Comparison of ENCODE assay signal across 8 mouse cellular contexts in the genomic region with DNA sequence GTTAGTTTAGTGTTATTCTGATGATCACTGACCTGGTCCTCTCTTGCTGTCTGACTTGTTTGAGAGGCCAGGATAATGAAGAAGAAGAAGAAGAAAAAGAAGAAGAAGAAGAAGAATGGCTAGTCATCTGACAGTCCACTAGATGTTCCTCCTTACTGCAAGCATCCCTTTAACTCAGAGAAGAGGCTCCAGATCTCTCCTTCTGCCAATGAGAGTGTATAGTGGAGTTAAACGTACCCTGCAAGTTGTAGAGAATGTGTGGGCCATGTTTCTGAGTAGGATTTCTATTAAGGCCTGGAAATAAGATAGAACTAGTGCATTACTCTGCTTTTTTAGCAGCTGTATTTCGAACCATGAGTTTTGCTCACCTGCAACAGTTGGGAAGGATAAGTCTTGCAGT. TPM values are rescaled to one million over a fixed set of nuclear protein-coding genes. Genes with fewer than 3 reads are reported as not detected.
DNase-seq lines count a peak whose midpoint lies in the region; ATAC-seq lines count a peak whose summit lies in the region.

No protein-coding gene starts in this region.

- H3K36me3 ChIP-seq in lung, embryonic 16.5 days (ENCODE audit: control insufficient read depth, insufficient read depth, low read length), result 0 out of 2 replicates have a peak, but pooled peaks cover 2% of the 10 kb centered on the region
- H3K36me3 ChIP-seq in embryonic facial prominence, embryonic 14.5 days (ENCODE audit: control insufficient read depth, insufficient read depth, low read length), result peaks cover 24% of the 10 kb centered on the region
- peaks cover 36% of the 10 kb centered on the region for H3K36me3 ChIP-seq in limb, embryonic 10.5 days
- H3K36me3 ChIP-seq in stomach, embryonic 14.5 days (ENCODE audit: control insufficient read depth, insufficient read depth, low read length), result peaks cover 2% of the 10 kb centered on the region; the same call in 1 of the 2 replicates

- H3K4me1 ChIP-seq in lung, embryonic 16.5 days (replicated peaks; ENCODE audit: control insufficient read depth, insufficient read depth, low read length), result peaks cover 10% of the 10 kb centered on the region
- peaks cover 14% of the 10 kb centered on the region for H3K4me1 ChIP-seq in embryonic facial prominence, embryonic 14.5 days (ENCODE audit: control insufficient read depth, insufficient read depth, low read length)
- H3K4me1 ChIP-seq in limb, embryonic 10.5 days, result peaks cover 24% of the 10 kb centered on the region
- peaks cover 9% of the 10 kb centered on the region; the same call in 1 of the 2 replicates for H3K4me1 ChIP-seq in stomach, embryonic 14.5 days (ENCODE audit: control insufficient read depth, insufficient read depth, low read length)

- peak overlapping the region; percentile 100 for H3K9ac ChIP-seq in lung, embryonic 16.5 days (ENCODE audit: low read length)
- H3K9ac ChIP-seq in embryonic facial prominence, embryonic 14.5 days (ENCODE audit: low read depth, low read length), result peak overlapping the region; percentile 100
- peak overlapping the region; percentile 100 for H3K9ac ChIP-seq in stomach, embryonic 14.5 days (replicated peaks; ENCODE audit: low read depth, low read length)

- no peak for ATAC-seq in lung, embryonic 16.5 days (ENCODE audit: low read depth)
- no peak for ATAC-seq in embryonic facial prominence, embryonic 14.5 days (ENCODE audit: low read depth)
- ATAC-seq in stomach, embryonic 14.5 days (ENCODE audit: insufficient number of reproducible peaks, insufficient read depth, low FRiP score, low read depth), result no peak

- 40% methylated on average over 2 of the region's 2 CpGs for WGBS in lung, embryonic 16.5 days
- 47% methylated on average over 2 of the region's 2 CpGs for WGBS in embryonic facial prominence, embryonic 14.5 days
- WGBS in limb, embryonic 10.5 days, result 66% methylated on average over 2 of the region's 2 CpGs
- 42% methylated on average over 2 of the region's 2 CpGs for WGBS in stomach, embryonic 14.5 days

- H3K4me2 ChIP-seq in lung, embryonic 16.5 days (ENCODE audit: low read depth, low read length), result peak overlapping the region; percentile 85
- peak overlapping the region; percentile 69 for H3K4me2 ChIP-seq in embryonic facial prominence, embryonic 14.5 days (ENCODE audit: low read depth, low read length)
- H3K4me2 ChIP-seq in stomach, embryonic 14.5 days (replicated peaks; ENCODE audit: low read depth, low read length), result peak overlapping the region; percentile 89

- H3K9me3 ChIP-seq in lung, embryonic 16.5 days (ENCODE audit: control insufficient read depth, low read length), result no peaks in the 10 kb centered on the region
- H3K9me3 ChIP-seq in embryonic facial prominence, embryonic 14.5 days (ENCODE audit: control insufficient read depth, low read length), result no peaks in the 10 kb centered on the region
- no peaks in the 10 kb centered on the region for H3K9me3 ChIP-seq in limb, embryonic 10.5 days (replicated peaks)
- H3K9me3 ChIP-seq in stomach, embryonic 14.5 days (ENCODE audit: control insufficient read depth, low read depth, low read length), result no peaks in the 10 kb centered on the region

- H3K4me3 ChIP-seq in lung, embryonic 16.5 days (ENCODE audit: low read length), result peak overlapping the region; percentile 98
- H3K4me3 ChIP-seq in embryonic facial prominence, embryonic 14.5 days (ENCODE audit: low read depth, low read length), result peak overlapping the region; percentile 93
- H3K4me3 ChIP-seq in limb, embryonic 10.5 days, result peak overlapping the region; percentile 99
- peak overlapping the region; percentile 98 for H3K4me3 ChIP-seq in stomach, embryonic 14.5 days (ENCODE audit: low read depth, low read length)

- H3K27ac ChIP-seq in lung, embryonic 16.5 days (ENCODE audit: low read length), result 0 out of 2 replicates have a peak overlapping the region, but pooled peaks have one; percentile 12
- H3K27ac ChIP-seq in embryonic facial prominence, embryonic 14.5 days (replicated peaks; ENCODE audit: low read depth, low read length), result no peak overlapping the region
- peak overlapping the region; percentile 100; the same call in 1 of the 2 replicates for H3K27ac ChIP-seq in limb, embryonic 10.5 days
- H3K27ac ChIP-seq in stomach, embryonic 14.5 days (ENCODE audit: low read length), result no peak overlapping the region

- no peaks in the 10 kb centered on the region for H3K27me3 ChIP-seq in lung, embryonic 16.5 days (ENCODE audit: control insufficient read depth, insufficient read depth, low read depth, low read length)
- no peaks in the 10 kb centered on the region for H3K27me3 ChIP-seq in embryonic facial prominence, embryonic 14.5 days (replicated peaks; ENCODE audit: control insufficient read depth, insufficient read depth, low read length)
- H3K27me3 ChIP-seq in limb, embryonic 10.5 days (ENCODE audit: low read depth, poor library complexity, severe bottlenecking), result no peaks in the 10 kb centered on the region
- H3K27me3 ChIP-seq in stomach, embryonic 14.5 days (ENCODE audit: control insufficient read depth, insufficient read depth, low read length), result no peaks in the 10 kb centered on the region

- no peak for DNase-seq in lung, postnatal 4 days
- no peak for DNase-seq in embryonic facial prominence, embryonic 14.5 days (ENCODE audit: low spot score)
- no peak for DNase-seq in limb, embryonic 10.5 days (ENCODE audit: low spot score)
- DNase-seq in layer of hippocampus, postnatal 14 days (ENCODE audit: low spot score in 2 of 2), result no peak
- no peak for DNase-seq in cerebellum, adult 9-11 months
- no peak for DNase-seq in frontal cortex, adult 2 months (ENCODE audit: extremely low spot score in 1 of 2, low spot score in 1 of 2)

RNA-seq across cellular contexts. Expression of gene Ep300, which starts 2.5 kb away (rescaled TPM):
- polyA plus RNA-seq in lung, embryonic 16.5 days (2015; fragmentation: Nextera tagmentation; extraction: Ambion mirVana), result 13.8 and 16.2 TPM in 2 replicates
- 20.6 and 22.7 TPM in 2 replicates for polyA plus RNA-seq in embryonic facial prominence, embryonic 14.5 days (2014; fragmentation: Nextera tagmentation; extraction: Ambion mirVana)
- polyA plus RNA-seq in limb, embryonic 10.5 days (2016; fragmentation: Nextera tagmentation; extraction: Ambion mirVana), result 17.4 and 20.7 TPM in 2 replicates
- 32.6 and 39.7 TPM in 2 replicates for polyA plus RNA-seq in stomach, embryonic 14.5 days (2014; fragmentation: Nextera tagmentation; extraction: Ambion mirVana)
- 10 to 100 TPM; 58.7 to 62.8 TPM for total RNA-seq in layer of hippocampus, postnatal 14 days (2021)
- 33.5 and 35.3 TPM in 2 replicates for polyA plus RNA-seq in frontal cortex, adult 2 months (2012; rRNA removed)

Comparison
In these comparisons a context has a peak if more than half of its experiments do, and no peak if none do; other contexts are left out.
1. H3K27ac ChIP-seq: peak in lung, embryonic 16.5 days (single experiment) and limb, embryonic 10.5 days (single experiment); none in embryonic facial prominence, embryonic 14.5 days (single experiment) and stomach, embryonic 14.5 days (single experiment).
2. Peak in every context shown above with its lines, with median percentiles within 50 percentile points of each other: H3K4me2 ChIP-seq, H3K4me3 ChIP-seq and H3K9ac ChIP-seq.